Mouse (Mus musculus) brain, embryonic 14.5 days (tissue): ENCODE results near the gene Map3k4. TPM values are rescaled to one million over a fixed set of nuclear protein-coding genes. Genes with fewer than 3 reads are reported as not detected.

Source experiments
- DNase-seq: peaks from one replicate; pipeline ENCODE4 v3.0.0-alpha.2; 2011; ENCODE audit warnings: low read depth
- CTCF ChIP-seq: fragments of 200-500 bp; IDR thresholded peaks from 2 replicates; pipeline ENCODE4 v1.5.1; 2012; ENCODE audit warnings: inconsistent platforms, mild to moderate bottlenecking, moderate library complexity, borderline replicate concordance; ENCODE audit not compliant: insufficient read depth, insufficient read length; ENCODE audit errors: extremely low read depth
- POLR2A ChIP-seq: fragments of 200-500 bp; IDR thresholded peaks from 2 replicates; pipeline ENCODE4 v1.6.1; 2012; ENCODE audit warnings: mild to moderate bottlenecking, inconsistent platforms, borderline replicate concordance; ENCODE audit not compliant: poor library complexity, insufficient read depth, insufficient read length, severe bottlenecking; ENCODE audit errors: extremely low read depth
- polyA plus RNA-seq: library from polyadenylated mRNA; depleted of rRNA; stranded (reverse); fragments of >200 nt; gene quantifications from 2 replicates; pipeline ENCODE4 v1.2.3, GENCODE M21; 2012; rRNA removed

Gene Map3k4
- polyA plus RNA-seq, result 18.3 and 28.6 TPM in 2 replicates

GRCm38 (mm10) chr17:12318663-12319201 is at the start of gene Map3k4:
Map3k4 (minus strand) TSS chr17:12318796.
- DNase-seq, result peak; percentile 94

GRCm38 (mm10) chr17:12367373-12367930 is 48.9 kb upstream of the Map3k4 start:
- DNase-seq, result peak; percentile 83
- peak; percentile 76 for TF ChIP-seq CTCF
- no peak for TF ChIP-seq POLR2A

More at GRCm38 (mm10) chr17:12318663-12319201, at the start of gene Map3k4:
- TF ChIP-seq CTCF (peak; percentile 13; the same call in 1 of the 2 replicates), POLR2A (peak; percentile 98)

- TF ChIP-seq POLR2A (no peak), CTCF (no peak)
- peak; percentile 55 for DNase-seq
Observed at GRCm38 (mm10) chr17:12364426-12364735, 45.8 kb upstream of the Map3k4 start.

GRCm38 (mm10) chr17:12363601-12364425 is 45.2 kb upstream of the Map3k4 start:
- DNase-seq, result no peak

GRCm38 (mm10) chr17:12359876-12360275 is 41.3 kb upstream of the Map3k4 start:
- DNase-seq, result no peak
- TF ChIP-seq POLR2A, result no peak
- no peak for TF ChIP-seq CTCF

More at GRCm38 (mm10) chr17:12363601-12364425, 45.2 kb upstream of the Map3k4 start:
- TF ChIP-seq CTCF, result no peak
- TF ChIP-seq POLR2A, result no peak

GRCm38 (mm10) chr17:12352781-12353180 is 34.2 kb upstream of the Map3k4 start:
- no peak for TF ChIP-seq CTCF
- TF ChIP-seq POLR2A, result no peak
- peak; percentile 46 for DNase-seq

- DNase-seq, result no peak
- TF ChIP-seq POLR2A (no peak), CTCF (no peak)
Observed at GRCm38 (mm10) chr17:12351564-12351963, 33.0 kb upstream of the Map3k4 start.

GRCm38 (mm10) chr17:12347462-12347861 is 28.9 kb upstream of the Map3k4 start:
- no peak for DNase-seq
- TF ChIP-seq CTCF (no peak), POLR2A (no peak)

GRCm38 (mm10) chr17:12343702-12344376 is 25.2 kb upstream of the Map3k4 start:
- TF ChIP-seq POLR2A (no peak), CTCF (no peak)
- DNase-seq, result peak; percentile 41

GRCm38 (mm10) chr17:12337156-12337555 is 18.6 kb upstream of the Map3k4 start:
- no peak for TF ChIP-seq POLR2A
- no peak for TF ChIP-seq CTCF
- DNase-seq, result no peak

- TF ChIP-seq POLR2A (no peak), CTCF (no peak)
- DNase-seq, result no peak
Observed at GRCm38 (mm10) chr17:12336073-12336868, 17.7 kb upstream of the Map3k4 start.

GRCm38 (mm10) chr17:12335115-12335514 is 16.5 kb upstream of the Map3k4 start:
- TF ChIP-seq CTCF, result no peak
- no peak for TF ChIP-seq POLR2A
- no peak for DNase-seq
